Mouse (Mus musculus): ENCODE measurements around the gene Tsc22d4. TPM values are rescaled to one million over a fixed set of nuclear protein-coding genes. Genes with fewer than 3 reads are reported as not detected.

Tsc22d4 gene
- total RNA-seq, 4 experiments from 2014 or later, result 149 to 216 (median 162) TPM

GRCm38 (mm10) chr5:137764609-137765340 is 19.2 kb downstream of the Tsc22d4 start:
- DNase-seq (ENCODE audit: low spot score in 2 of 2), result no peak

- no peak for DNase-seq (ENCODE audit: low spot score in 2 of 2)
These were observed 20.7 kb downstream of the Tsc22d4 start for GRCm38 (mm10) chr5:137766270-137766669.

GRCm38 (mm10) chr5:137768475-137768874 is 22.9 kb downstream of the Tsc22d4 start:
- DNase-seq (ENCODE audit: low spot score in 2 of 2), result no peak

DNA sequence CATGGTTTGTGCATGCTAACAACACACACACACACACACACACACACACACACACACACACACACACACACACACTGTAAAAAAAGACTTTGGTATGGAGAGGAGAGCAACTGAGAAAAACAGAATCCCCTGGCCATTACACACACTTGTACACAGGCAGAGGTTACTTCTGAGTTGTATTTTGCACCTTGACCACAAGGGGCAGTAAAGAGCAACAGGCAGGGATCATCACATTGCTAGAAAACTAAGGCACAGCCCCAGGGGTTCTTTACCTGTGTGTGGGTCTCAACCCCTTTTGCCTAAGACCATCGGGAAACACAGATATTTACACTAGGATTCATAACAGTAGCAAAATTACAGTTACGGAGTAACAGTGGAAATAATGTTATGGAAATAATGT is 25.2 kb downstream of the Tsc22d4 start:
- no peak for DNase-seq (ENCODE audit: low spot score in 2 of 2)

DNA sequence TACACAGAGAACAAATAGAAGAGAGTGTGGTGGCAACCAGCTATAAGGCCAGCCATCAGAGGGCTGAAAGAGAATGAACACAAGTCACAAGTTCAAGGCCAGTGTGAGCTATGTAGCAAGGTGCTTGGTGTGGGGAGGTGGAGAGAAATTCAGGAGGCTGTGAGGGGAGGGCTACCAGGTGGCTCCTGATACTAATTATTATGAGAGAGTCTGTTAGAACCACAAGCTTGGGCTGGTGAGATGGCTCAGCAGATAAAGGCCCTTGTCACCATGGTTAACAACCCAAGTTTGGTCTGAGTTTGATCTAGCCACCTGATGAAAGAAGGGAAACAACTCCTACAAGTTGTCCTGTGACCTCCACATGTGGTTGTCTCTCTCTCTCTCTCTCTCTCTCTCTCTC is 27.2 kb downstream of the Tsc22d4 start:
- DNase-seq (ENCODE audit: low spot score in 2 of 2), result no peak

DNA sequence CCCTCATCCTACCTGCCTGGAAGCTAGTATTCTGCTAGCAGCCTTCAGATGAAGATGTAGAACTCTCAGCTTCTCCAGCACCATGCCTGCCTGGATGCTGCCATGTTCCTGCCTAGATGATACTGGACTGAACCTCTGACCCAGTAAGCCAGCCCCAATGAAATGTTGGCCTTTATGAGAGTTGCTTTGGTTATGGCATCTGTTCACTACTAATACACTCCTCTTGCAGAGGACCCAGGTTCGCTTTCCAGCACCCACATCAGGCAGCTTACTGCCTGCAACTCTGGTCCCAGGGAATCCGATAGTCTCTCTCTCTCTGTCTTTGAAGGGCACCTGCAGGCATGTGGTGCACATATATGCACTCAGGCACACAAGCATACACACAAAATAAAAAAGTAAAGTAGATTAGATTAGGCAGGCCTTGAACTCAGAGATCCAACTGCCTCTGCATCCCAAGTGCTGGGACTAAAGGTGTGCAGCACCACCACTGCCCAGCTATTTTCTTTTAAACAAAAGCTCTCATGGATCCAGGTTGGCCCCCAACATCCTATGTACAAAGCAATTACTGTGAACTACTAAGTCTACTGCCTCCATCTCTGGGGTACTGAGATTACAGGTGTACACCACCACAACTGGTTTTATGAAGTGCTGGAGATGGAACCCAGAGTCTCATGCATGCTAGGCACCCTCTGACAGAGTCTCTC is 30.2 kb downstream of the Tsc22d4 start:
- DNase-seq (ENCODE audit: low spot score in 2 of 2), result no peak

- no peak for DNase-seq (ENCODE audit: low spot score in 2 of 2)
These were observed 30.9 kb downstream of the Tsc22d4 start for GRCm38 (mm10) chr5:137776408-137776918.

GRCm38 (mm10) chr5:137777267-137777845 is 31.8 kb downstream of the Tsc22d4 start:
- peak in 1 of 2 experiments; percentile 6 for DNase-seq (ENCODE audit: low spot score in 2 of 2)

- peak; percentile 95 to 97 for DNase-seq (ENCODE audit: low spot score in 2 of 2)
These were observed 33.1 kb downstream of the Tsc22d4 start, which contains the start of gene Ppp1r35 for GRCm38 (mm10) chr5:137778635-137779034. Gene Ppp1r35 (plus strand): TSS chr5:137778849.

GRCm38 (mm10) chr5:137779053-137779933 is 33.8 kb downstream of the Tsc22d4 start:
- no peak for DNase-seq (ENCODE audit: low spot score in 2 of 2)

DNA sequence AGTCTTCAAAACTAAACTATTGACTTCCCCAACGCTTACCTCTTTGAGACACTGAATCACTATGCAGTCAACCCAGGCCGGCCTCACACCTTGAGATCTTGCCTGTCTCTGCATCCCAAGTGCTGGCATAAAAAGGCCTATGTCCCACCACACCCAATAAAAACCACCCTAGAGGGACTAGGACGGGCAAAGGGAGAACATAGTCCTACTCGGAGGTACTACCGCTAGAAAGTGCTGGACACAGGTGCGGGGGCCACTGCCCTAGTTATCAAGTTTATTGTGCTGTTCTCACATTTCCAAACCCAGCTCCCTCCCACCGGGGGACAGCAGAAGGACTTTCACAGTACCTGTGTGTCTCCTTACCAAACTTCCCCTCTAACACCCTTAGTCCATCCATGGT is 36.1 kb downstream of the Tsc22d4 start:
- no peak for DNase-seq (ENCODE audit: low spot score in 2 of 2)

- DNase-seq (ENCODE audit: low spot score in 2 of 2), result no peak
These were observed 37.4 kb downstream of the Tsc22d4 start for GRCm38 (mm10) chr5:137782776-137783522.

DNA sequence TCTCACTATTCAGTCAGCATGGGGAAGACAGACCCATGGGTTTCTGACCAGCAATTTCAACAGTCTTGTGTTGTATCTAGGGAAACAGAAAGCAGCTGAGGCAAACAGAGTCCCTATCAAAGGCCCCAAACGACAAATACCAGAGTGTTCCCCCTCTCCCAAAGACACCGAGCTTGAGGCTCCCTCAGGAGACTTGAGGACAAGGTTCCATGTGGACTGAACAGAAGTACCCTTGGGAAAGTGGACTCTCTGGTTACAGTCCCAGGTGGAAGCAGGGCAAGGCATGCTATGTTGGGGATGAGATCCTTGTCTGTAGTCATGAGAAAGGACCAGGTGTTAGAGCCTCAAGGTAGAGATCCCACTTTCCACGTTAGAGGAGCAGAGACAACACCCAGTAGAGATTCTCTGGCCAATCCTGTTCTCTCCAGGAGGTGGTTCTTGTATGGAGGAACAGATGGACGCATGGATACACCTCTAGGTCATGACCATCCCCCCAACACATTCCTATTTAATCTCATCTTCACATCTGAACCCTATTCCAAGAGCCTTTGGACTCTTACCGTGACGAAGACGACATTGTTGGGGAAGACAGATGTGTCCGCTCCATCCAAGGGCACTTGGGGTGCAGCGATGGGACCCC is 38.5 kb downstream of the Tsc22d4 start:
- no peak for DNase-seq (ENCODE audit: low spot score in 2 of 2)

GRCm38 (mm10) chr5:137784546-137784945 is 39.0 kb downstream of the Tsc22d4 start:
- no peak for DNase-seq (ENCODE audit: low spot score in 2 of 2)

- peak in 1 of 2 experiments; percentile 75 for DNase-seq (ENCODE audit: low spot score in 2 of 2)
These were observed 39.9 kb downstream of the Tsc22d4 start for GRCm38 (mm10) chr5:137785164-137786031.

GRCm38 (mm10) chr5:137786109-137786942 is 40.8 kb downstream of the Tsc22d4 start:
- peak; percentile 97 to 99 for DNase-seq (ENCODE audit: low spot score in 2 of 2)

- DNase-seq (ENCODE audit: low spot score in 2 of 2), result peak; percentile 93 to 94
These were observed 41.8 kb downstream of the Tsc22d4 start, which contains the start of the genes Mepce and Zcwpw1 for GRCm38 (mm10) chr5:137787151-137787928. Gene Mepce (minus strand): TSS chr5:137787655. Gene Zcwpw1 (plus strand): TSS chr5:137787798.
